Mouse (Mus musculus) heart, embryonic 11.5 days (tissue): ENCODE results near the gene Ptpra. TPM values are rescaled to one million over a fixed set of nuclear protein-coding genes. Genes with fewer than 3 reads are reported as not detected.

Experiments used
- ATAC-seq: fragments of 200-750 bp; cut with Nextera tagmentation; replicated peaks from 2 replicates; pipeline ENCODE4 v1.8.0; 2017; ENCODE audit warnings: moderate library complexity; ENCODE audit not compliant: insufficient number of reproducible peaks, low FRiP score, low TSS enrichment
- H3K27ac ChIP-seq: fragments of 300-500 bp; sonication (generic); 2 replicates; pipeline ENCODE4 v1.5.1; 2014; ENCODE audit warnings: mild to moderate bottlenecking, low read depth, low read length
- H3K27me3 ChIP-seq: fragments of 300-500 bp; sonication (generic); 2 replicates; pipeline ENCODE4 v1.6.1; 2014; ENCODE audit warnings: mild to moderate bottlenecking, low read length, mixed read lengths; ENCODE audit not compliant: control insufficient read depth, insufficient read depth
- H3K36me3 ChIP-seq: fragments of 300-500 bp; sonication (generic); 2 replicates; pipeline ENCODE4 v1.6.1; 2014; ENCODE audit warnings: mild to moderate bottlenecking, low read length, moderate library complexity, mixed read lengths; ENCODE audit not compliant: control insufficient read depth, insufficient read depth
- H3K4me1 ChIP-seq: fragments of 300-500 bp; sonication (generic); 2 replicates; pipeline ENCODE4 v1.6.1; 2014; ENCODE audit warnings: low read length; ENCODE audit not compliant: control insufficient read depth, insufficient read depth
- H3K4me2 ChIP-seq: fragments of 300-500 bp; sonication (generic); 2 replicates; pipeline ENCODE4 v1.6.1; 2014; ENCODE audit warnings: mild to moderate bottlenecking, moderate library complexity
- H3K4me3 ChIP-seq: fragments of 300-500 bp; sonication (generic); 2 replicates; pipeline ENCODE4 v1.5.1; 2014; ENCODE audit warnings: low read depth, low read length
- H3K9ac ChIP-seq: fragments of 300-500 bp; sonication (generic); 2 replicates; pipeline ENCODE4 v1.6.1; 2014; ENCODE audit warnings: mild to moderate bottlenecking, low read depth, low read length, moderate library complexity
- H3K9me3 ChIP-seq: fragments of 300-500 bp; sonication (generic); replicated peaks from 2 replicates; pipeline ENCODE4 v1.6.1; 2016; ENCODE audit warnings: low read length; ENCODE audit not compliant: control insufficient read depth
- WGBS: fragments of 180-500 bp; shearing (Covaris S2); extraction: QIAGEN DNeasy Blood & Tissue Kit; methylation state at CpG from one replicate; pipeline ENCODE4 v1.1.7; 2014; ENCODE audit not compliant: insufficient replicate concordance; 5-methylcytosine and 5-hydroxymethylcytosine counted together
- polyA plus RNA-seq: library from polyadenylated mRNA; unstranded; fragments of >200 nt; fragmentation: Nextera tagmentation; extraction: Ambion mirVana; gene quantifications from 2 replicates; pipeline ENCODE4 v1.2.1, GENCODE M21; 2014

Gene Ptpra
- polyA plus RNA-seq, 1 experiment from 2014 or later, result 72.9 TPM

GRCm38 (mm10) chr2:130469935-130470334 is 19.9 kb downstream of the Ptpra start:
- no peak overlapping the region for H3K4me2 ChIP-seq
- ATAC-seq, result no peak
- H3K4me3 ChIP-seq, result no peak overlapping the region
- H3K27me3 ChIP-seq, result no peaks in the 10 kb centered on the region
- 22% methylated on average over 2 of the region's 2 CpGs for WGBS
- H3K27ac ChIP-seq, result no peak overlapping the region
- H3K4me1 ChIP-seq, result no peaks in the 10 kb centered on the region
- H3K36me3 ChIP-seq, result no peaks in the 10 kb centered on the region
- H3K9me3 ChIP-seq, result no peaks in the 10 kb centered on the region
- H3K9ac ChIP-seq, result no peak overlapping the region

GRCm38 (mm10) chr2:130472908-130473510 is 22.9 kb downstream of the Ptpra start:
- Histone ChIP-seq H3K9ac (no peak overlapping the region), H3K4me2 (no peak overlapping the region), H3K9me3 (no peaks in the 10 kb centered on the region), H3K27me3 (no peaks in the 10 kb centered on the region), H3K36me3 (no peaks in the 10 kb centered on the region), H3K27ac (no peak overlapping the region), H3K4me1 (no peaks in the 10 kb centered on the region), H3K4me3 (no peak overlapping the region)
- ATAC-seq, result no peak
- 70% methylated on average over 8 of the region's 8 CpGs for WGBS

GRCm38 (mm10) chr2:130475764-130476163 is 25.7 kb downstream of the Ptpra start:
- Histone ChIP-seq H3K4me2 (no peak overlapping the region), H3K27ac (no peak overlapping the region), H3K4me1 (no peaks in the 10 kb centered on the region), H3K27me3 (no peaks in the 10 kb centered on the region), H3K9me3 (no peaks in the 10 kb centered on the region), H3K9ac (no peak overlapping the region), H3K4me3 (no peak overlapping the region), H3K36me3 (no peaks in the 10 kb centered on the region)
- ATAC-seq, result no peak
- WGBS, result 90% methylated on average over 11 of the region's 11 CpGs

- Histone ChIP-seq H3K36me3 (no peaks in the 10 kb centered on the region), H3K4me1 (no peaks in the 10 kb centered on the region), H3K4me2 (no peak overlapping the region), H3K27ac (no peak overlapping the region), H3K4me3 (no peak overlapping the region), H3K27me3 (no peaks in the 10 kb centered on the region), H3K9ac (no peak overlapping the region), H3K9me3 (no peaks in the 10 kb centered on the region)
- ATAC-seq, result no peak
- WGBS, result 71% methylated on average over 6 of the region's 6 CpGs
Measured at GRCm38 (mm10) chr2:130476666-130477297, 26.7 kb downstream of the Ptpra start.

- no peak for ATAC-seq
- WGBS, result 91% methylated on average over 4 of the region's 4 CpGs
Measured at GRCm38 (mm10) chr2:130482177-130482576, 32.1 kb downstream of the Ptpra start.

GRCm38 (mm10) chr2:130482700-130483099 is 32.6 kb downstream of the Ptpra start:
- 94% methylated on average over 3 of the region's 3 CpGs for WGBS
- no peak overlapping the region for H3K4me3 ChIP-seq
- no peak for ATAC-seq
- no peaks in the 10 kb centered on the region for H3K36me3 ChIP-seq
- no peaks in the 10 kb centered on the region for H3K9me3 ChIP-seq
- H3K27ac ChIP-seq, result no peak overlapping the region
- no peaks in the 10 kb centered on the region for H3K4me1 ChIP-seq
- H3K27me3 ChIP-seq, result no peaks in the 10 kb centered on the region
- H3K4me2 ChIP-seq, result no peak overlapping the region
- H3K9ac ChIP-seq, result no peak overlapping the region

More at GRCm38 (mm10) chr2:130482177-130482576, 32.1 kb downstream of the Ptpra start:
- Histone ChIP-seq H3K4me3 (no peak overlapping the region), H3K4me1 (no peaks in the 10 kb centered on the region), H3K4me2 (no peak overlapping the region), H3K9ac (no peak overlapping the region), H3K9me3 (no peaks in the 10 kb centered on the region), H3K36me3 (no peaks in the 10 kb centered on the region), H3K27ac (no peak overlapping the region), H3K27me3 (no peaks in the 10 kb centered on the region)

- Histone ChIP-seq H3K27ac (no peak overlapping the region), H3K4me3 (no peak overlapping the region), H3K27me3 (no peaks in the 10 kb centered on the region), H3K36me3 (no peaks in the 10 kb centered on the region), H3K9me3 (no peaks in the 10 kb centered on the region), H3K4me2 (no peak overlapping the region), H3K4me1 (no peaks in the 10 kb centered on the region), H3K9ac (no peak overlapping the region)
- 68% methylated on average over 1 of the region's 1 CpGs for WGBS
- no peak for ATAC-seq
Measured at GRCm38 (mm10) chr2:130484206-130484605, 34.1 kb downstream of the Ptpra start.

- H3K9me3 ChIP-seq, result no peaks in the 10 kb centered on the region
- H3K36me3 ChIP-seq, result no peaks in the 10 kb centered on the region
- no peak overlapping the region for H3K4me3 ChIP-seq
- no peaks in the 10 kb centered on the region for H3K4me1 ChIP-seq
- H3K27ac ChIP-seq, result no peak overlapping the region
- no peak overlapping the region for H3K9ac ChIP-seq
- H3K4me2 ChIP-seq, result no peak overlapping the region
- ATAC-seq, result no peak
- WGBS, result 85% methylated on average over 2 of the region's 2 CpGs
- H3K27me3 ChIP-seq, result no peaks in the 10 kb centered on the region
Measured at GRCm38 (mm10) chr2:130488002-130488401, 37.9 kb downstream of the Ptpra start.

- Histone ChIP-seq H3K4me3 (no peak overlapping the region), H3K9me3 (no peaks in the 10 kb centered on the region), H3K9ac (no peak overlapping the region), H3K27me3 (no peaks in the 10 kb centered on the region), H3K4me1 (no peaks in the 10 kb centered on the region), H3K4me2 (no peak overlapping the region), H3K27ac (no peak overlapping the region), H3K36me3 (no peaks in the 10 kb centered on the region)
- ATAC-seq, result no peak
- 82% methylated on average over 4 of the region's 4 CpGs for WGBS
Measured at GRCm38 (mm10) chr2:130488600-130488999, 38.5 kb downstream of the Ptpra start.
